Mouse (Mus musculus) myocyte (in vitro differentiated cells): ENCODE measurements around the gene Dtnb.

Experiments
- E2F4 ChIP-seq: IDR thresholded peaks from one replicate; pipeline ENCODE4 v1.6.1; 2011; ENCODE audit warnings: mild to moderate bottlenecking, control low read depth, moderate library complexity; ENCODE audit not compliant: insufficient read depth
- MAX ChIP-seq: IDR thresholded peaks from one replicate; pipeline ENCODE4 v1.6.1; 2011; ENCODE audit warnings: low read depth, mild to moderate bottlenecking, control low read depth
- MYOD1 ChIP-seq, 3 experiments: IDR thresholded peaks; one replicate each; pipeline ENCODE4 v1.6.1; 2011; ENCODE audit warnings: control low read depth in 2 of 3, low read depth in 2 of 3, mild to moderate bottlenecking in 2 of 3, moderate library complexity in 1 of 3; ENCODE audit not compliant: insufficient read length in 2 of 3, control insufficient read depth in 1 of 3
- MYOG ChIP-seq, 3 experiments: IDR thresholded peaks; one replicate each; pipeline ENCODE4 v1.6.1; 2011; ENCODE audit warnings: control low read depth in 2 of 3, low read depth in 2 of 3, mild to moderate bottlenecking in 2 of 3; ENCODE audit not compliant: insufficient read length in 2 of 3, control insufficient read depth in 1 of 3, insufficient read depth in 1 of 3
- POLR2A ChIP-seq: IDR thresholded peaks from one replicate; pipeline ENCODE4 v1.6.1; 2011; ENCODE audit warnings: low read depth, mild to moderate bottlenecking, control low read depth, moderate library complexity; ENCODE audit not compliant: insufficient read length
- POLR2AphosphoS2 ChIP-seq: IDR thresholded peaks from one replicate; pipeline ENCODE4 v1.6.1; 2011; ENCODE audit warnings: low read depth, control low read depth; ENCODE audit not compliant: insufficient read length
- TCF12 ChIP-seq: IDR thresholded peaks from one replicate; pipeline ENCODE4 v1.6.1; 2011; ENCODE audit warnings: mild to moderate bottlenecking, control low read depth; ENCODE audit not compliant: poor library complexity, insufficient read depth, severe bottlenecking
- USF1 ChIP-seq: IDR thresholded peaks from one replicate; pipeline ENCODE4 v1.6.1; 2011; ENCODE audit warnings: low read depth, mild to moderate bottlenecking, control low read depth, moderate library complexity

DNA sequence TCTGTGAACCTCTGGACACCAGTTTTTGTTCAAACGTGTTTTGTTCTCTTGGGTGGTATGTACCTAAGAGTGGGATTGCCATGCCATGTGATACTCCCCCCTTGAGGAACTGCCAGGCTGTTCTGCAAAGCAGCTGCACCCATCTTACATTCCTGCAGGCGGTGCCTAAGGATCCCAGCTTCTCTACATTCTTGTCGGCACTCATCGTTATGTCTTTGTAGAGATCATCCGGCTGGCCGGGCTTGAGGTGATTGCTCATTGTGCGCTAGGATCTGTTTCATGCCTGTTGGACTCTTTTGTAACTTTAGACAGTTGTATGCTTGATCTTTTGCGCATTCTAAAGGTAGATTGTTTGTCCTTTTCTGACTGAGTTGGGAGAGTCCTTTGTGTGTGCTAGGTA lies 195.2 kb downstream of the Dtnb start:
- TF ChIP-seq POLR2A, result no peak
- TF ChIP-seq E2F4, result no peak
- TF ChIP-seq USF1, result no peak
- no peak for TF ChIP-seq TCF12
- TF ChIP-seq MYOG (IDR thresholded peaks at IDR 0.05; ENCODE audit: control insufficient read depth in 1 of 3, insufficient read depth in 1 of 3, insufficient read length in 2 of 3, low read depth in 2 of 3), result no peak
- no peak for TF ChIP-seq POLR2AphosphoS2
- TF ChIP-seq MAX, result no peak
- no peak for TF ChIP-seq MYOD1 (IDR thresholded peaks at IDR 0.05; ENCODE audit: control insufficient read depth in 1 of 3, insufficient read length in 2 of 3, low read depth in 2 of 3)
